In the genomic region with DNA sequence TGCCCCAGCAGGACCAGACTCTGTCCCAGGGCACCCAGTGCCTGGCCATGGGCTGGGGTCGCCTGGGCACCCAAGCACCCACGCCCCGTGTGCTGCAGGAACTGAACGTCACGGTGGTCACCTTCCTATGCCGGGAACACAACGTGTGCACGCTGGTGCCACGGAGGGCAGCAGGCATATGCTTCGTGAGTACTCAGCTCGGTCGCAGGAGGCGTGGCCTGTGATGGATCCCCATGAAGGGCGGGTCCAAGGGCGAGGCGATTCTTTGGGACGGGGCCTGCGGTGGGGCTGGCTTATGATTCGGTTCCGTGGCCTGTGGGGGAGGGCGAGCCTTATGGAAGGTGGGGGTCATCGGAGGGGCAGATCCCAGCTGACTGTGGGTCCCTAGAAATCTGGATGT, we compare ENCODE assay signal across 8 mouse cellular contexts. TPM values are rescaled to one million over a fixed set of nuclear protein-coding genes. Genes with fewer than 3 reads are reported as not detected.
DNase-seq lines count a peak whose midpoint lies in the region; ATAC-seq and TF ChIP-seq lines count a peak whose summit lies in the region.

No protein-coding gene starts in this region.

- 0 out of 2 replicates have a peak, but pooled peaks cover 2% of the 10 kb centered on the region for H3K27me3 ChIP-seq in spleen, adult 2 months (ENCODE audit: control insufficient read depth, insufficient read depth, low read length)
- H3K27me3 ChIP-seq in forebrain, embryonic 16.5 days (replicated peaks; ENCODE audit: control insufficient read depth, insufficient read depth, low read length): peaks cover 6% of the 10 kb centered on the region; the same call in 1 of the 2 replicates
- peaks cover 6% of the 10 kb centered on the region; the same call in 1 of the 2 replicates for H3K27me3 ChIP-seq in liver, embryonic 11.5 days (replicated peaks; ENCODE audit: control insufficient read depth, insufficient read depth, low read length)
- 0 out of 2 replicates have a peak, but pooled peaks cover 3% of the 10 kb centered on the region for H3K27me3 ChIP-seq in small intestine, adult 2 months (ENCODE audit: control insufficient read depth, insufficient read depth, low read length)

- WGBS in spleen, adult 2 months: 6% methylated on average over 22 of the region's 22 CpGs
- 9% methylated on average over 22 of the region's 22 CpGs for WGBS in forebrain, embryonic 16.5 days
- WGBS in liver, embryonic 11.5 days: 5% methylated on average over 22 of the region's 22 CpGs
- WGBS in small intestine, adult 2 months: 6% methylated on average over 21 of the region's 22 CpGs

- no peak for DNase-seq in spleen, adult 2 months (ENCODE audit: low read depth in 1 of 2, low spot score in 2 of 2)
- DNase-seq in spleen, adult 18-20 months: no peak
- DNase-seq in liver, embryonic 11.5 days (ENCODE audit: low spot score): no peak
- DNase-seq in spleen, adult 12 weeks (ENCODE audit: low spot score): no peak
- no peak for DNase-seq in layer of hippocampus, adult 9-11 months
- no peak for DNase-seq in gastrocnemius, postnatal 10 days

- H3K9ac ChIP-seq in forebrain, embryonic 16.5 days (replicated peaks; ENCODE audit: low read depth, low read length): peak overlapping the region; percentile 26; the same call in 1 of the 2 replicates
- 0 out of 2 replicates have a peak overlapping the region, but pooled peaks have one; percentile 34 for H3K9ac ChIP-seq in liver, embryonic 11.5 days (ENCODE audit: low read depth, low read length)

- no peak for ATAC-seq in forebrain, embryonic 16.5 days
- ATAC-seq in liver, embryonic 11.5 days (replicated peaks; ENCODE audit: low FRiP score): peak; percentile 44

- no peak overlapping the region for H3K27ac ChIP-seq in spleen, adult 2 months (ENCODE audit: insufficient read depth, low read length)
- no peak overlapping the region for H3K27ac ChIP-seq in forebrain, embryonic 16.5 days (ENCODE audit: low read length)
- H3K27ac ChIP-seq in liver, embryonic 11.5 days (ENCODE audit: low read depth, low read length): no peak overlapping the region
- no peak overlapping the region for H3K27ac ChIP-seq in small intestine, adult 2 months (ENCODE audit: insufficient read depth, low read depth, low read length)

- no peak for TF ChIP-seq CTCF in spleen, adult 2 months (IDR thresholded peaks at IDR 0.05; ENCODE audit: extremely low read depth, insufficient read depth, insufficient read length, insufficient replicate concordance)
- no peak for TF ChIP-seq CTCF in small intestine, adult 2 months (IDR thresholded peaks at IDR 0.05; ENCODE audit: extremely low read depth, insufficient read length, insufficient replicate concordance, low read depth, low read length)

- no peaks in the 10 kb centered on the region for H3K9me3 ChIP-seq in forebrain, embryonic 16.5 days (ENCODE audit: control insufficient read depth, low read length)
- no peaks in the 10 kb centered on the region for H3K9me3 ChIP-seq in liver, embryonic 11.5 days (ENCODE audit: control insufficient read depth, low read length)

- H3K36me3 ChIP-seq in spleen, adult 2 months (ENCODE audit: control insufficient read depth, insufficient read depth, low read length): no peaks in the 10 kb centered on the region
- no peaks in the 10 kb centered on the region for H3K36me3 ChIP-seq in forebrain, embryonic 16.5 days (ENCODE audit: control insufficient read depth, insufficient read depth)
- no peaks in the 10 kb centered on the region for H3K36me3 ChIP-seq in liver, embryonic 11.5 days (ENCODE audit: control insufficient read depth, insufficient read depth, low read length)
- H3K36me3 ChIP-seq in small intestine, adult 2 months (ENCODE audit: control insufficient read depth, insufficient read depth, low read length): no peaks in the 10 kb centered on the region

- no peak for TF ChIP-seq POLR2A in spleen, adult 2 months (IDR thresholded peaks at IDR 0.05; ENCODE audit: low read depth, low read length)
- no peak for TF ChIP-seq POLR2A in small intestine, adult 2 months (IDR thresholded peaks at IDR 0.05; ENCODE audit: low read depth, low read length)

- 0 out of 2 replicates have a peak overlapping the region, but pooled peaks have one; percentile 4 for H3K4me3 ChIP-seq in spleen, adult 2 months (ENCODE audit: extremely low read depth, insufficient read depth, insufficient read length)
- no peak overlapping the region for H3K4me3 ChIP-seq in forebrain, embryonic 16.5 days (replicated peaks; ENCODE audit: low read length)
- H3K4me3 ChIP-seq in liver, embryonic 11.5 days (ENCODE audit: low read depth, low read length): peak overlapping the region; percentile 39
- peak overlapping the region; percentile 7; the same call in 1 of the 2 replicates for H3K4me3 ChIP-seq in small intestine, adult 2 months (ENCODE audit: low read depth, low read length)

- H3K4me1 ChIP-seq in spleen, adult 2 months (ENCODE audit: control insufficient read depth, insufficient read depth, insufficient read length): peaks cover 19% of the 10 kb centered on the region
- H3K4me1 ChIP-seq in forebrain, embryonic 16.5 days (replicated peaks; ENCODE audit: control insufficient read depth, insufficient read depth, low read length): peaks cover 4% of the 10 kb centered on the region; the same call in 1 of the 2 replicates
- peaks cover 34% of the 10 kb centered on the region for H3K4me1 ChIP-seq in liver, embryonic 11.5 days (replicated peaks; ENCODE audit: control insufficient read depth, insufficient read depth, low read length)
- peaks cover 16% of the 10 kb centered on the region for H3K4me1 ChIP-seq in small intestine, adult 2 months (ENCODE audit: control insufficient read depth, insufficient read depth, insufficient read length, low read length)

- H3K4me2 ChIP-seq in forebrain, embryonic 16.5 days (ENCODE audit: low read length): no peak overlapping the region
- peak overlapping the region; percentile 56 for H3K4me2 ChIP-seq in liver, embryonic 11.5 days

RNA-seq across cellular contexts. Expression of gene Elane, which starts 4.1 kb away (rescaled TPM):
- polyA plus RNA-seq in spleen, adult 2 months (2012; rRNA removed): 33.0 and 61.9 TPM in 2 replicates
- polyA plus RNA-seq in forebrain, embryonic 16.5 days (2015; fragmentation: Nextera tagmentation; extraction: Ambion mirVana): not detected in 2 replicates
- 11.1 and 11.8 TPM in 2 replicates for polyA plus RNA-seq in liver, embryonic 11.5 days (2014; fragmentation: Nextera tagmentation; extraction: Ambion mirVana)
- polyA plus RNA-seq in small intestine, adult 2 months (2012; rRNA removed): 0.72 TPM in 1 of 2 replicates, not detected in the other
- total RNA-seq in gastrocnemius, postnatal 10 days (2021): 1 to 10 TPM in 1 of 2 experiments, not detected in 1; 1.9 TPM

RNA-seq across cellular contexts. Expression of gene Plppr3, which starts 7.5 kb away (rescaled TPM):
- polyA plus RNA-seq in spleen, adult 2 months (2012; rRNA removed): 3.6 and 4.0 TPM in 2 replicates
- polyA plus RNA-seq in forebrain, embryonic 16.5 days (2015; fragmentation: Nextera tagmentation; extraction: Ambion mirVana): 415 and 495 TPM in 2 replicates
- 17.6 and 20.9 TPM in 2 replicates for polyA plus RNA-seq in liver, embryonic 11.5 days (2014; fragmentation: Nextera tagmentation; extraction: Ambion mirVana)
- polyA plus RNA-seq in small intestine, adult 2 months (2012; rRNA removed): 2.8 and 5.3 TPM in 2 replicates
- 1 to 10 TPM in 1 of 2 experiments, under 1 TPM in 1; 0.49 to 1.6 TPM for total RNA-seq in gastrocnemius, postnatal 10 days (2021)

RNA-seq across cellular contexts. Expression of gene Prtn3, which starts 7.7 kb away (rescaled TPM):
- polyA plus RNA-seq in spleen, adult 2 months (2012; rRNA removed): 25.6 and 39.2 TPM in 2 replicates
- polyA plus RNA-seq in forebrain, embryonic 16.5 days (2015; fragmentation: Nextera tagmentation; extraction: Ambion mirVana): 12.4 and 15.3 TPM in 2 replicates
- 50.9 and 52.4 TPM in 2 replicates for polyA plus RNA-seq in liver, embryonic 11.5 days (2014; fragmentation: Nextera tagmentation; extraction: Ambion mirVana)
- polyA plus RNA-seq in small intestine, adult 2 months (2012; rRNA removed): 1.6 and 2.1 TPM in 2 replicates
- 1 to 10 TPM in 1 of 2 experiments, not detected in 1; 2.1 TPM for total RNA-seq in gastrocnemius, postnatal 10 days (2021)

RNA-seq across cellular contexts. Expression of gene Cfd, which starts 8.7 kb away (rescaled TPM):
- polyA plus RNA-seq in spleen, adult 2 months (2012; rRNA removed): 71.5 and 138 TPM in 2 replicates
- not detected in 2 replicates for polyA plus RNA-seq in forebrain, embryonic 16.5 days (2015; fragmentation: Nextera tagmentation; extraction: Ambion mirVana)
- not detected in 2 replicates for polyA plus RNA-seq in liver, embryonic 11.5 days (2014; fragmentation: Nextera tagmentation; extraction: Ambion mirVana)
- 48.6 and 122 TPM in 2 replicates for polyA plus RNA-seq in small intestine, adult 2 months (2012; rRNA removed)
- total RNA-seq in gastrocnemius, postnatal 10 days (2021): 10 to 100 TPM; 21.5 to 22.8 TPM

RNA-seq across cellular contexts. Expression of gene Med16, which starts 26.7 kb away (rescaled TPM):
- 46.4 and 73.7 TPM in 2 replicates for polyA plus RNA-seq in spleen, adult 2 months (2012; rRNA removed)
- polyA plus RNA-seq in forebrain, embryonic 16.5 days (2015; fragmentation: Nextera tagmentation; extraction: Ambion mirVana): 53.8 and 54.0 TPM in 2 replicates
- polyA plus RNA-seq in liver, embryonic 11.5 days (2014; fragmentation: Nextera tagmentation; extraction: Ambion mirVana): 32.6 and 37.4 TPM in 2 replicates
- 34.8 and 58.1 TPM in 2 replicates for polyA plus RNA-seq in small intestine, adult 2 months (2012; rRNA removed)
- total RNA-seq in gastrocnemius, postnatal 10 days (2021): 10 to 100 TPM; 39.6 to 43.8 TPM

Comparison
In these comparisons a context has a peak if more than half of its experiments do, and no peak if none do; other contexts are left out.
1. RNA of gene Plppr3, which starts 7.5 kb away (polyA plus RNA-seq): 415 to 495 TPM in forebrain, embryonic 16.5 days; 17.6 to 20.9 TPM in liver, embryonic 11.5 days, 2.8 to 5.3 TPM in small intestine, adult 2 months and 3.6 to 4.0 TPM in spleen, adult 2 months; every median in the first group is over 10 times any median in the second.